Mouse (Mus musculus): ENCODE results near the gene Tmem19.
"Not testable (repeated sequence)": the region's sequence is repeated elsewhere in the genome, so short reads cannot be mapped to it uniquely, and the experiment has no call there.

Tmem19 gene

GRCm38 (mm10) chr10:115348131-115348530 lies 14.2 kb downstream of the Tmem19 start:
- no peak for DNase-seq

GRCm38 (mm10) chr10:115346444-115346843 lies 15.9 kb downstream of the Tmem19 start:
- DNase-seq: no peak

- DNase-seq: no peak
Measured at GRCm38 (mm10) chr10:115342771-115343425, 19.4 kb downstream of the Tmem19 start.

- no peak for DNase-seq
Measured at GRCm38 (mm10) chr10:115339820-115340328, 22.4 kb downstream of the Tmem19 start.

GRCm38 (mm10) chr10:115336901-115337300 lies 25.4 kb downstream of the Tmem19 start:
- no peak for DNase-seq

GRCm38 (mm10) chr10:115333528-115333927 lies 28.8 kb downstream of the Tmem19 start:
- DNase-seq: no peak

GRCm38 (mm10) chr10:115332997-115333396 lies 29.3 kb downstream of the Tmem19 start:
- no peak for DNase-seq

GRCm38 (mm10) chr10:115332420-115332952 lies 29.8 kb downstream of the Tmem19 start:
- no peak for DNase-seq

GRCm38 (mm10) chr10:115329010-115329530 lies 33.2 kb downstream of the Tmem19 start:
- DNase-seq: no peak

- no peak for DNase-seq
Measured at GRCm38 (mm10) chr10:115328514-115328913, 33.8 kb downstream of the Tmem19 start.

GRCm38 (mm10) chr10:115323295-115323694 lies 39.0 kb downstream of the Tmem19 start:
- DNase-seq: peak; percentile 72

- no peak for DNase-seq
Measured at GRCm38 (mm10) chr10:115321317-115322035, 40.8 kb downstream of the Tmem19 start.

GRCm38 (mm10) chr10:115318388-115318787 lies 43.9 kb downstream of the Tmem19 start:
- DNase-seq: not testable (repeated sequence)

- no peak for DNase-seq
Measured at GRCm38 (mm10) chr10:115316313-115316712, 46.0 kb downstream of the Tmem19 start.

GRCm38 (mm10) chr10:115315473-115316171 lies 46.7 kb downstream of the Tmem19 start, which contains the start of gene Rab21:
Gene Rab21, minus strand, starts transcription at chr10:115315594.
- DNase-seq: peak; percentile 99

- DNase-seq: peak; percentile 55
Measured at GRCm38 (mm10) chr10:115314582-115315452, 47.5 kb downstream of the Tmem19 start.

- no peak for DNase-seq
Measured at GRCm38 (mm10) chr10:115314287-115314581, 48.1 kb downstream of the Tmem19 start.

- peak; percentile 43 for DNase-seq
Measured at GRCm38 (mm10) chr10:115313641-115314286, 48.5 kb downstream of the Tmem19 start.

- DNase-seq: peak; percentile 56
Measured at GRCm38 (mm10) chr10:115312732-115313131, 49.6 kb downstream of the Tmem19 start.

- no peak for DNase-seq
Measured at GRCm38 (mm10) chr10:115312194-115312593, 50.1 kb downstream of the Tmem19 start.

GRCm38 (mm10) chr10:115311263-115311965 lies 50.9 kb downstream of the Tmem19 start:
- peak; percentile 21 for DNase-seq

Data from kidney, adult 18-20 months (tissue).